Mouse (Mus musculus) midbrain, embryonic 16.5 days (tissue): ENCODE measurements around the gene Vps52. TPM values are rescaled to one million over a fixed set of nuclear protein-coding genes. Genes with fewer than 3 reads are reported as not detected.

Experiments used
- ATAC-seq: fragments of 200-750 bp; cut with Nextera tagmentation; 2 replicates; pipeline ENCODE4 v1.8.0; 2017; ENCODE audit warnings: moderate TSS enrichment
- H3K27ac ChIP-seq: fragments of 300-500 bp; sonication (generic); 2 replicates; pipeline ENCODE4 v1.5.1; 2014; ENCODE audit warnings: mild to moderate bottlenecking, low read length, mixed read lengths
- H3K27me3 ChIP-seq: fragments of 300-500 bp; sonication (generic); 2 replicates; pipeline ENCODE4 v1.6.1; 2014; ENCODE audit warnings: low read depth, low read length, mixed read lengths; ENCODE audit not compliant: control insufficient read depth, insufficient read depth
- H3K36me3 ChIP-seq: fragments of 300-500 bp; sonication (generic); 2 replicates; pipeline ENCODE4 v1.6.1; 2014; ENCODE audit warnings: mild to moderate bottlenecking, low read length, moderate library complexity, mixed read lengths; ENCODE audit not compliant: control insufficient read depth, insufficient read depth
- H3K4me1 ChIP-seq: fragments of 300-500 bp; sonication (generic); 2 replicates; pipeline ENCODE4 v1.6.1; 2014; ENCODE audit warnings: mild to moderate bottlenecking, low read length, mixed read lengths; ENCODE audit not compliant: control insufficient read depth, insufficient read depth
- H3K4me2 ChIP-seq: fragments of 300-500 bp; sonication (generic); 2 replicates; pipeline ENCODE4 v1.6.1; 2014; ENCODE audit warnings: mild to moderate bottlenecking, low read length, mixed read lengths
- H3K4me3 ChIP-seq: fragments of 300-500 bp; sonication (generic); 2 replicates; pipeline ENCODE4 v1.5.1; 2014; ENCODE audit warnings: low read depth, mild to moderate bottlenecking, low read length, moderate library complexity, mixed read lengths
- H3K9ac ChIP-seq: fragments of 300-500 bp; sonication (generic); 2 replicates; pipeline ENCODE4 v1.6.1; 2014; ENCODE audit warnings: low read depth, low read length, mixed read lengths
- H3K9me3 ChIP-seq: fragments of 300-500 bp; sonication (generic); replicated peaks from 2 replicates; pipeline ENCODE4 v1.6.1; 2014; ENCODE audit warnings: mild to moderate bottlenecking, low read length, mixed read lengths; ENCODE audit not compliant: control insufficient read depth, poor library complexity, severe bottlenecking
- WGBS: fragments of 180-500 bp; shearing (Covaris S2); extraction: QIAGEN DNeasy Blood & Tissue Kit; methylation state at CpG from one replicate; pipeline ENCODE4 v1.1.7; 2014; 5-methylcytosine and 5-hydroxymethylcytosine counted together
- polyA plus RNA-seq: library from polyadenylated mRNA; unstranded; fragments of >200 nt; fragmentation: Nextera tagmentation; extraction: Ambion mirVana; gene quantifications from 2 replicates; pipeline ENCODE4 v1.2.1, GENCODE M21; 2015

The Vps52 gene
- polyA plus RNA-seq, 1 experiment from 2014 or later = 80.5 TPM

DNA sequence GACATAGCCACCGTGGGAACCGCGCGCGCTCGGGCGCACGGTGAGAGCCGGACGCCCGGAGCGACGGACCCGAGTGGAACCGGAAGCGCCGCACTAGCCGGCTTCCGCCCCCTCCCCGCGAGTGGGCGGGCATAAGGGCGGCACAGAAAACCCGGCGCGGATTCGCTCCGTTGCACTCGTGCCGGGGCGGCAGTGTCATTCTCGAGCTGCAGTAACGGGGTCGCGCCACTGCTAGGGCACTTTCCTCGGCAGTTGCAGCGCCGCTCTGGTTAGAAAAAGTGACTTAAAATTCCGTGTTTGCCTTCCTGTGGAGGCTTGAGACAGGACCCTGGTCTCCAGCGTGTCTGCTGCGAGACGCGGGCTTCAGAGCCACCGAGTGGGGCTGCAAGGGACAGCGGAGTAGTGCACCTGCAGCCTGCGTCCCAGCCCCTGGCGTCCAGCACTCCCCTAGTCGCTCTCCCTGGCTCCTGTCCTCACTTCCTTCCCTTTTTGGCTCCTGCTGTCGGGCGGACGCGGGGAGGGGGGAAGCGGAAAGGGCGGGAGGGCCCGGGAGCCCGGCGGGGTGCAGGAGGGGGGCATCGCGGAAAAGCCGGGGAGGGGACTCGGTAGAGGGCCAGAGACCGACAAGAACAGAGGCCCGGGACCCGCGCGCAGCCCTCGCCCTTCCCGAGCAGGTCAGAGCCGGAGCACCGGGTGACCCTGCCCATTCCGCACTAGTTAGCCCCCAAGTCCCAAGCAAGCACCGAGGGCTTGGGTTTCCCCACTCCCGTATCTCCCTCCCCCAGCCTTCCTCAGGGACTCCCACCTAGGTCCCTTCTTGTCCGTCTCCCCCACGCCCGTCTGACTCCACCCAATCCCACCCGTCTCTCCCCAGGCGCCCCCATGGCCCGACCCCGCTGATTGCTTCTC, 26.0 kb upstream of the Vps52 start, which contains the start of gene Rgl2:
Gene Rgl2 (plus strand): TSS at position 173 of the 909 bp plus-strand sequence.
- Histone ChIP-seq H3K4me3 (peak within 1 kb of the TSS; percentile 88), H3K27ac (peak within 1 kb of the TSS; percentile 94), H3K27me3 (no peaks in the 10 kb centered on the region), H3K4me2 (peak within 1 kb of the TSS; percentile 99), H3K4me1 (peaks cover 17% of the 10 kb centered on the region), H3K9me3 (no peaks in the 10 kb centered on the region), H3K9ac (peak within 1 kb of the TSS; percentile 92), H3K36me3 (peaks cover 5% of the 10 kb centered on the region)
- ATAC-seq = peak; percentile 84
- under 1% methylated on average over 69 of the region's 80 CpGs for WGBS

DNA sequence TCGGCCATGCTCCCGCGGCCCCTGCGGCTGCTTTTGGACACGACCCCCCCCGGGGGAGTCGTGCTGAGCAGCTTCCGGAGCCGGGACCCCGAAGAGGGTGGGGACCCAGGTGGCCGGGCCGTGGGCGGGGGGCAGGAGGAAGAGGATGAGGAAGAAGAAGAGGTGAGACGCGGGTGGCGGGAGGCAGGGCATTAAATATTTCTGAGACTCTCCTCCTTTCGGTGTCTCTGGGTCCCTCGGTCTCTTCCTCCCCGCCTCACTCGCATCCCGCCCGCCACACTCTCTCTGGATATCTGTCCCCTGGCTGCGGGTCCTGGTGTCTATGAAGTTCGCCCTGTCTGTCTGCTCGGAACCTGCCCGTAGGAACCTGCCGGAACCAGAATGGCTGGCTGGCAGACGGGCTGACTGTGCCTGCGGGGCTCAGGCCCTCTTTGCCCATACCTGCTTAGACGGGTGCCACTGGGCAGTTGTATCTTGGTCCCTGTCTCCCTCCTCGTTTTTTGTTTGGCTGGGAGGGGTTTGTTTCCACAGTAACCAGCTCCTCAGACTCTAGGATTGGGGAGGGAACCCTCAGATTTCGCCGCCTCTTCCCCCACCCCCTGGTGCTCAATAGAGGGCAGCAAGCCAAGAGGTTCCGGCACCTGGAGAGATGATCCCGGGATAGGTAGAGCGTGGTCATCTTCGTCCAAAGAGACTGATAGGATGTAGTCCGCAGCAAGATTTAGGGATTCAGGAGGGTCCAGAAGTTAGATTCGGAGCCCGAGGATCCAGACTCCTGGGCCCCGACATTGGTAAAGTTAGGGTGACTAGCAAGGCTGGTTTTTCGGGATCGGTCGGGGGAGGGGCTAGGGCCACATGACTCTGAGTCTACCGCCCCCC, 25.1 kb upstream of the Vps52 start:
- Histone ChIP-seq H3K4me3 (peak overlapping the region; percentile 88), H3K36me3 (peaks cover 9% of the 10 kb centered on the region), H3K9me3 (no peaks in the 10 kb centered on the region), H3K27me3 (no peaks in the 10 kb centered on the region), H3K9ac (peak overlapping the region; percentile 92), H3K4me1 (peaks cover 17% of the 10 kb centered on the region), H3K27ac (peak overlapping the region; percentile 94), H3K4me2 (peak overlapping the region; percentile 99)
- peak; percentile 22; the same call in 1 of the 2 replicates for ATAC-seq
- 0% methylated on average over 43 of the region's 45 CpGs for WGBS

DNA sequence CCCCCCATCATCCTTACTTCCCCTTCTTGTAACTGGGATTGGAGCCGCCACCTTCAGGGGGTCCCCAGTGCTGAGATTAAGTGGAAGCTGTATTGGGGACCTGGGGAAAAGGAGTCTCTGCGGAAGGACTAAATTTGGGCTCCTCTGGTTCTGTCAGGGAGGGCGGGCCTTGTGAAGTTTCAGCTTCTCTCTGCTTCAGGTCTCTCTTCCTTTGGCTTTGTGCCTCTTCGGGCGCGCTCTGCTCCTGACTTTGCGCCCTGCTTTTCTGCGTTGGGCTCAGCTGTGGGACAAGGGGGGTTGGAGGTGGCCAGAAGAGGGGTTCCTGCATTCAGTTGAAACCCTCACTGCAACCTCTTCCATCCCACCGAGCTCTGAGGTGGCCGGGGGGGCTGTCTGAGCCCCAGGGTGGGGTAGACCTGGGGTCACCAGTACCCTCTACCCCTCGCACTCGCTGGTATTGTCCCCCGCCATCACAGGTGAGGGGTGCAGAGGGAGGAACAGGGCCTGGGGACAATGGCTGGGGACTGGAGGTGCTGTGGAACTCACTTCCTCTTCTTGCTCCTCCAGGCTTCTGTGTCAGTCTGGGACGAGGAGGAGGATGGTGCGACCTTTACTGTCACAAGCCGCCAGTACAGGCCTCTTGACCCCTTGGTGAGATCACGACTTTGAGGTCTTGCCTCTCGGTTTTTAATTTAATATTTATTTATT, 24.3 kb upstream of the Vps52 start:
- H3K9ac ChIP-seq = peak overlapping the region; percentile 92
- ATAC-seq = no peak
- H3K36me3 ChIP-seq = peaks cover 11% of the 10 kb centered on the region
- peak overlapping the region; percentile 88 for H3K4me3 ChIP-seq
- WGBS = 38% methylated on average over 18 of the region's 18 CpGs
- no peak overlapping the region for H3K27ac ChIP-seq
- H3K27me3 ChIP-seq = no peaks in the 10 kb centered on the region
- H3K4me2 ChIP-seq = peak overlapping the region; percentile 99
- no peaks in the 10 kb centered on the region for H3K9me3 ChIP-seq
- H3K4me1 ChIP-seq = peaks cover 17% of the 10 kb centered on the region

DNA sequence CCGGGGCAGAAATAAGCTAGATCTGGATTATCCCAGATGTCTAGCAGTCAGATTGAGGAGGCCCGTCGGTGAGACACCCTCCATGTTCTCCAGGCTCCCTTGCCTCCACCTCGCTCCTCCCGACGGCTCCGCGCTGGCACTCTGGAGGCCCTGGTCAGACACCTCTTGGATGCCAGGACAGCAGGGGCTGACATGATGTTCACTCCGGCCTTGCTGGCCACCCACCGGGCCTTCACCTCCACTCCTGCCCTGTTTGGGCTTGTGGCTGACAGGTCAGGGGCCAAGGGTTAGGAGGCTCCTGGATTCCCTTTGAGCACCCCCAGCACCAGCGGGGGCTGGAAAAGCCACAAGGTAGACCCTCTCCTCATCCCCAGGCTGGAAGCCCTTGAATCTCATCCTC, 23.7 kb upstream of the Vps52 start:
- no peak for ATAC-seq
- H3K27me3 ChIP-seq = no peaks in the 10 kb centered on the region
- H3K27ac ChIP-seq = no peak overlapping the region
- no peak overlapping the region for H3K4me2 ChIP-seq
- H3K9me3 ChIP-seq = no peaks in the 10 kb centered on the region
- peaks cover 17% of the 10 kb centered on the region for H3K4me1 ChIP-seq
- H3K9ac ChIP-seq = no peak overlapping the region
- H3K4me3 ChIP-seq = no peak overlapping the region
- WGBS = 92% methylated on average over 11 of the region's 11 CpGs
- H3K36me3 ChIP-seq = peaks cover 8% of the 10 kb centered on the region; the same call in 1 of the 2 replicates

DNA sequence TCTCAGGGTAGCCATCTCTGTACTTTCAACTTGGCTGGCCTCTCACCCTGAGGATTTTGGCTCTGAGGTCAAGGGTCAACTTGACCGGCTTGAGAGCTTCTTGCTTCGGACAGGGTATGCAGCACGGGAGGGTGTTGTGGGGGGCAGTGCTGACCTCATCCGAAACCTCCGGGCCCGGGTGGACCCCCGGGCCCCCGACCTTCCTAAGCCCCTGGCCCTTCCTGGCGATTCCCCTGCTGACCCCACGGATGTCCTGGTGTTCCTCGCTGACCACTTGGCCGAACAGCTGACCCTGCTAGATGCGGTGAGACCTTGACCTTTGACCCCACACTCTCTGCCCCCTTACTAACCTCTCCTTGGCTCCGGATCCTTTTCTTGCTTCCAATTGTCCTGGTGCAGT, 23.2 kb upstream of the Vps52 start:
- H3K36me3 ChIP-seq = peaks cover 8% of the 10 kb centered on the region; the same call in 1 of the 2 replicates
- no peak overlapping the region for H3K4me3 ChIP-seq
- H3K27ac ChIP-seq = no peak overlapping the region
- no peaks in the 10 kb centered on the region for H3K27me3 ChIP-seq
- no peak overlapping the region for H3K9ac ChIP-seq
- ATAC-seq = no peak
- H3K4me2 ChIP-seq = no peak overlapping the region
- WGBS = 83% methylated on average over 14 of the region's 14 CpGs
- H3K4me1 ChIP-seq = peaks cover 17% of the 10 kb centered on the region
- H3K9me3 ChIP-seq = no peaks in the 10 kb centered on the region

DNA sequence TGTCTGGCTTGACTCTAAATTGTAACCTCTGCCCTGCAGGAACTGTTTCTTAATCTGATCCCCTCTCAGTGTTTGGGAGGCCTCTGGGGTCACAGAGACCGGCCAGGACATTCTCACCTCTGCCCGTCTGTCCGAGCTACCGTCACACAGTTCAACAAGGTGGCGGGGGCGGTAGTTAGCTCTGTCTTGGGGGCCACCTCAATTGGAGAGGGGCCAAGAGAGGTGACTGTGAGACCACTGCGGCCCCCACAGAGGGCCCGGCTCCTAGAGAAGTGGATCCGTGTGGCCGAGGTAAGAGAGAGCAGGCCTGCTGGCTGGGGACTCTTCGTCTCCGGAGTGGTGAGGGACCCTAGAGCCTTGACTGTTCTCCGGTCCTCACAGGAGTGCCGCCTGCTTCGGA, 22.6 kb upstream of the Vps52 start:
- no peaks in the 10 kb centered on the region for H3K27me3 ChIP-seq
- H3K27ac ChIP-seq = no peak overlapping the region
- ATAC-seq = no peak
- H3K4me1 ChIP-seq = peaks cover 15% of the 10 kb centered on the region
- H3K36me3 ChIP-seq = peaks cover 8% of the 10 kb centered on the region; the same call in 1 of the 2 replicates
- no peak overlapping the region for H3K4me2 ChIP-seq
- H3K9me3 ChIP-seq = no peaks in the 10 kb centered on the region
- H3K4me3 ChIP-seq = no peak overlapping the region
- no peak overlapping the region for H3K9ac ChIP-seq
- 92% methylated on average over 15 of the region's 15 CpGs for WGBS

DNA sequence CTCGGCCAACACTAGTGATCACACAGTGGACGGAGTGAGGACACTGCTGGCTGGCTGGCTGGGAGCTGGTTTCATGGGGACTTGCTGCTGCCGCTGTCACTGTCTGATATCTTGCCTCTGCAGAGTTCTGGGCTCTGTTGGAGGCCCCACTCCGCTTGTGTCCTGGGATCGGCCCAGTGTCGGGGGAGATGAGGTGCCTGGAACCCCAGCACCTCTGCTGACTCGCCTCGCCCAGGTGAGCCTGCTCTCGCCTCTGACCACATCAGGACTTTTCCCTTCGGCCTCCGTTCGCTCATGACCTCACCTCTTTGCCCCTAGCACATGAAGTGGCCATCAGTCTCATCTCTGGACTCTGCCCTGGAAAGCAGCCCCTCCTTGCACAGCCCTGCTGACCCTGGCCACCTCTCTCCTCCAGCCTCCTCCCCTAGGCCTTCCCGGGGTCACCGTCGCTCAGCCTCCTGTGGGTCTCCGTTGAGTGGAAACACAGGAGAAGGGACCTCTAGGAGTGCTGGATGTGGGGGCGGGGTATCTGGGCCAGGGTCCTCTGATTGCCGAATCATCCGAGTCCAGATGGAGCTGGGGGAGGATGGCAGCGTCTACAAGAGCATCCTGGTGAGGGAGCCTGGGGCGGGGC, 20.1 kb upstream of the Vps52 start:
- no peak for ATAC-seq
- H3K4me3 ChIP-seq = no peak overlapping the region
- H3K27me3 ChIP-seq = no peaks in the 10 kb centered on the region
- H3K36me3 ChIP-seq = peaks cover 10% of the 10 kb centered on the region; the same call in 1 of the 2 replicates
- H3K27ac ChIP-seq = no peak overlapping the region
- no peak overlapping the region for H3K4me2 ChIP-seq
- 90% methylated on average over 21 of the region's 21 CpGs for WGBS
- no peaks in the 10 kb centered on the region for H3K9me3 ChIP-seq
- peaks cover 14% of the 10 kb centered on the region for H3K4me1 ChIP-seq
- H3K9ac ChIP-seq = no peak overlapping the region

- Histone ChIP-seq H3K27ac (no peak overlapping the region), H3K4me3 (no peak overlapping the region), H3K36me3 (peaks cover 10% of the 10 kb centered on the region; the same call in 1 of the 2 replicates), H3K9ac (no peak overlapping the region), H3K4me1 (peaks cover 17% of the 10 kb centered on the region), H3K4me2 (no peak overlapping the region), H3K9me3 (no peaks in the 10 kb centered on the region), H3K27me3 (no peaks in the 10 kb centered on the region)
- 87% methylated on average over 15 of the region's 15 CpGs for WGBS
- ATAC-seq = no peak
Observed at GRCm38 (mm10) chr17:33936993-33937392, 18.6 kb upstream of the Vps52 start.
